Mouse (Mus musculus): ENCODE measurements around the gene Gp9. TPM values are rescaled to one million over a fixed set of nuclear protein-coding genes. Genes with fewer than 3 reads are reported as not detected.

The Gp9 gene
- polyA plus RNA-seq, 1 experiment, result not detected

GRCm38 (mm10) chr6:87778294-87779173, 662 bp downstream of the Gp9 start:
- Histone ChIP-seq H3K36me3 (ENCODE audit: control insufficient read depth, insufficient read depth) (no peaks in the 10 kb centered on the region), H3K4me3 (no peak overlapping the region), H3K27me3 (ENCODE audit: control insufficient read depth, insufficient read depth, insufficient read length) (no peaks in the 10 kb centered on the region), H3K79me2 (ENCODE audit: control insufficient read depth, insufficient read depth) (no peaks in the 10 kb centered on the region), H3K4me2 (ENCODE audit: low read depth) (no peak overlapping the region), H3ac (ENCODE audit: control insufficient read depth, insufficient read length) (no peak overlapping the region)
- TF ChIP-seq MAX (IDR thresholded peaks at IDR 0.05; ENCODE audit: low read depth) (no peak), USF1 (IDR thresholded peaks at IDR 0.05; ENCODE audit: low read depth) (no peak), MYOD1 (IDR thresholded peaks at IDR 0.05; ENCODE audit: control insufficient read depth in 1 of 3, insufficient read length in 2 of 3, low read depth in 2 of 3) (no peak)

- TF ChIP-seq MYOD1 (IDR thresholded peaks at IDR 0.05; ENCODE audit: control insufficient read depth in 1 of 3, insufficient read length in 2 of 3, low read depth in 2 of 3) (no peak), MAX (IDR thresholded peaks at IDR 0.05; ENCODE audit: low read depth) (no peak), POLR2AphosphoS2 (IDR thresholded peaks at IDR 0.05; ENCODE audit: insufficient read length, low read depth) (no peak), E2F4 (IDR thresholded peaks at IDR 0.05; ENCODE audit: insufficient read depth) (no peak), POLR2A (IDR thresholded peaks at IDR 0.05; ENCODE audit: insufficient read length, low read depth) (no peak), TCF3 (IDR thresholded peaks at IDR 0.05; ENCODE audit: insufficient read length, low read depth) (no peak), TCF12 (IDR thresholded peaks at IDR 0.05; ENCODE audit: insufficient read depth, poor library complexity, severe bottlenecking) (no peak), SRF (IDR thresholded peaks at IDR 0.05; ENCODE audit: control insufficient read depth, insufficient read length, low read depth) (no peak), USF1 (IDR thresholded peaks at IDR 0.05; ENCODE audit: low read depth) (no peak), REST (IDR thresholded peaks at IDR 0.05; ENCODE audit: insufficient read depth, insufficient read length) (no peak), CEBPB (IDR thresholded peaks at IDR 0.05; ENCODE audit: insufficient read depth, poor library complexity, severe bottlenecking) (no peak), MYOG (IDR thresholded peaks at IDR 0.05; ENCODE audit: control insufficient read depth in 1 of 3, insufficient read depth in 1 of 3, insufficient read length in 2 of 3, low read depth in 2 of 3) (no peak)
- H3K27me3 ChIP-seq (ENCODE audit: control insufficient read depth, insufficient read depth, insufficient read length), result no peaks in the 10 kb centered on the region
- H3K36me3 ChIP-seq (ENCODE audit: control insufficient read depth, insufficient read depth), result no peaks in the 10 kb centered on the region
- H3K79me2 ChIP-seq (ENCODE audit: control insufficient read depth, insufficient read depth), result no peaks in the 10 kb centered on the region
- no peak overlapping the region for H3K4me2 ChIP-seq (ENCODE audit: low read depth)
- no peak overlapping the region for H3ac ChIP-seq (ENCODE audit: control insufficient read depth, insufficient read length)
- no peak overlapping the region for H3K4me3 ChIP-seq
Observed at GRCm38 (mm10) chr6:87779174-87780165, 1.6 kb downstream of the Gp9 start.

GRCm38 (mm10) chr6:87780546-87781301, 2.9 kb downstream of the Gp9 start:
- Histone ChIP-seq H3K79me2 (ENCODE audit: control insufficient read depth, insufficient read depth) (no peaks in the 10 kb centered on the region), H3K4me3 (no peak overlapping the region), H3K36me3 (ENCODE audit: control insufficient read depth, insufficient read depth) (no peaks in the 10 kb centered on the region), H3K27me3 (ENCODE audit: control insufficient read depth, insufficient read depth, insufficient read length) (no peaks in the 10 kb centered on the region), H3K4me2 (ENCODE audit: low read depth) (no peak overlapping the region), H3ac (ENCODE audit: control insufficient read depth, insufficient read length) (no peak overlapping the region)
- TF ChIP-seq USF1 (IDR thresholded peaks at IDR 0.05; ENCODE audit: low read depth) (no peak), SRF (IDR thresholded peaks at IDR 0.05; ENCODE audit: control insufficient read depth, insufficient read length, low read depth) (no peak), E2F4 (IDR thresholded peaks at IDR 0.05; ENCODE audit: insufficient read depth) (no peak), TCF3 (IDR thresholded peaks at IDR 0.05; ENCODE audit: insufficient read length, low read depth) (no peak), REST (IDR thresholded peaks at IDR 0.05; ENCODE audit: insufficient read depth, insufficient read length) (no peak)

- H3K79me2 ChIP-seq (ENCODE audit: control insufficient read depth, insufficient read depth), result no peaks in the 10 kb centered on the region
- TF ChIP-seq SRF (IDR thresholded peaks at IDR 0.05; ENCODE audit: control insufficient read depth, insufficient read length, low read depth) (no peak), CEBPB (IDR thresholded peaks at IDR 0.05; ENCODE audit: insufficient read depth, poor library complexity, severe bottlenecking) (no peak), POLR2AphosphoS2 (IDR thresholded peaks at IDR 0.05; ENCODE audit: insufficient read length, low read depth) (no peak), MAX (IDR thresholded peaks at IDR 0.05; ENCODE audit: low read depth) (no peak), E2F4 (IDR thresholded peaks at IDR 0.05; ENCODE audit: insufficient read depth) (no peak), USF1 (IDR thresholded peaks at IDR 0.05; ENCODE audit: low read depth) (no peak)
- no peak overlapping the region for H3K4me2 ChIP-seq (ENCODE audit: low read depth)
- H3K4me3 ChIP-seq, result no peak overlapping the region
- H3K36me3 ChIP-seq (ENCODE audit: control insufficient read depth, insufficient read depth), result no peaks in the 10 kb centered on the region
- no peak overlapping the region for H3ac ChIP-seq (ENCODE audit: control insufficient read depth, insufficient read length)
- no peaks in the 10 kb centered on the region for H3K27me3 ChIP-seq (ENCODE audit: control insufficient read depth, insufficient read depth, insufficient read length)
Observed at GRCm38 (mm10) chr6:87784033-87784432, 6.2 kb downstream of the Gp9 start.

Data from myocyte (in vitro differentiated cells).